Mouse (Mus musculus): ENCODE results near the gene Tmem190. TPM values are rescaled to one million over a fixed set of nuclear protein-coding genes. Genes with fewer than 3 reads are reported as not detected.

The Tmem190 gene
- polyA plus RNA-seq, 1 experiment, result not detected

DNA sequence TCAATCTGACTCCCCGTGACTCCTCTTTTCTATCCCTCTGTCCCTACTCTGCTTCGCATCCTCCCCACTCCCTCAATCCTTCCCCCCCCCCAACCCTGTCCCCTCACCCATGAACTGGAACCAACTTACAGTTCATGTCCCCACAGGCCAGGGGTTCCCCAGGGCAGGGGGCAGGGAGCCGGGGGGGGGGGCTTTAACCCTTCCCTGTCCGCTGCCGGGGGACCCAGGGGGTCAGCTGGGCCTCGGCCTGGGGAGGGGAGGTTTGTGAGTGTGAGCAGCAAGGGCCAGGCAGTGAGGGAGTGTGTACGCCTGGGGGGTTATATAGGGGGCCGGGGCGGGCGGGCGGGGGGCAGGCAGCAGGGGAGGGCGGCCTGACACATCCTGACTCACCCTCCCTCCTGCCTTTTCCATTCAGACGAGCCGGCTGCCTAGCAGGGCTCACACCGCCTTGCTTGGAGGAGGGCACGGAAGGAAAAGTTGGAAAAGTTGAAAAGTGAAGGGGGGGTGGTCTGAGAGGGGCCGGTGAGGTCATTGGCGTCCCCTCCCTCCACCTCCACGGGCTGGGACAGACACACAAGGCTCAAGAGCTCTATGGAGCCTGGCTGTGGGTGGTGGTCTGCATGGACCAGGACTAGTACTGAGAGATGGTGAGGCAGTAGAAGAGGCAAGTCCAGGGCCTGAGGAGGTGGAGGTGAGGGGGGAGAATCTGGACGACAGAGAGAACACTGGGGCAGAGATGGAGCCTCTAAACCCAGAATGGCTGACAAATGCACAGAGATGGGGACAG, 4.7 kb upstream of the Tmem190 start:
- H3K4me2 ChIP-seq (ENCODE audit: low read depth), result peak overlapping the region; percentile 73
- H3K79me2 ChIP-seq (ENCODE audit: control insufficient read depth, insufficient read depth), result no peaks in the 10 kb centered on the region
- H3K4me3 ChIP-seq, result peak overlapping the region; percentile 19
- no peak overlapping the region for H3ac ChIP-seq (ENCODE audit: control insufficient read depth, insufficient read length)
- no peak for TF ChIP-seq POLR2A (IDR thresholded peaks at IDR 0.05; ENCODE audit: insufficient read length, low read depth)
- no peak for TF ChIP-seq REST (IDR thresholded peaks at IDR 0.05; ENCODE audit: insufficient read depth, insufficient read length)
- no peak for TF ChIP-seq MYOD1 (IDR thresholded peaks at IDR 0.05; ENCODE audit: control insufficient read depth in 1 of 3, insufficient read length in 2 of 3, low read depth in 2 of 3)
- TF ChIP-seq SRF (IDR thresholded peaks at IDR 0.05; ENCODE audit: control insufficient read depth, insufficient read length, low read depth), result no peak
- TF ChIP-seq TCF3 (IDR thresholded peaks at IDR 0.05; ENCODE audit: insufficient read length, low read depth), result no peak
- no peak for TF ChIP-seq E2F4 (IDR thresholded peaks at IDR 0.05; ENCODE audit: insufficient read depth)
- no peak for TF ChIP-seq TCF12 (IDR thresholded peaks at IDR 0.05; ENCODE audit: insufficient read depth, poor library complexity, severe bottlenecking)
- no peak for TF ChIP-seq POLR2AphosphoS2 (IDR thresholded peaks at IDR 0.05; ENCODE audit: insufficient read length, low read depth)
- TF ChIP-seq MAX (IDR thresholded peaks at IDR 0.05; ENCODE audit: low read depth), result no peak
- no peak for TF ChIP-seq USF1 (IDR thresholded peaks at IDR 0.05; ENCODE audit: low read depth)
- no peak for TF ChIP-seq CEBPB (IDR thresholded peaks at IDR 0.05; ENCODE audit: insufficient read depth, poor library complexity, severe bottlenecking)
- no peak for TF ChIP-seq MYOG (IDR thresholded peaks at IDR 0.05; ENCODE audit: control insufficient read depth in 1 of 3, insufficient read depth in 1 of 3, insufficient read length in 2 of 3, low read depth in 2 of 3)
- H3K36me3 ChIP-seq (ENCODE audit: control insufficient read depth, insufficient read depth), result no peaks in the 10 kb centered on the region
- H3K27me3 ChIP-seq (ENCODE audit: control insufficient read depth, insufficient read depth, insufficient read length), result no peaks in the 10 kb centered on the region

DNA sequence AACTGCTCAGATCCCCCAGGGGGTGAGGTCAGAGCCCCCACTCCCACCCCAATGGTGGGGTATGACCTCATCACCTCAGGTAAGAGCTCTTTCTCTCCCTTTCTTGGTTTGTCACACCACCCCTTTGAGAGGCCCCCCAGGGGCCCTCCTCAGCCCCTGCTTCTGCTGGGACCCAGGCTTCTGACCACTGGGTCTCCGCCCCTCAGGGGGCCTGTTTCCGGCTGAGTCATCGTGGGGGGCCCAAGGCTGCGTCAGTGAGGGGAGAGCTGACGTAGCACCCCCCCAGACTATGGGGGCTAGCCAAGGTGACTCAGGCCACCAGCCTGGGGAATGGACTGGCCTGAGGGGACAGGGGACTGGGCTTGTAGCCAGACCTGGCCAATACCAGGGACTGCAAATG, 2.8 kb upstream of the Tmem190 start:
- no peaks in the 10 kb centered on the region for H3K79me2 ChIP-seq (ENCODE audit: control insufficient read depth, insufficient read depth)
- H3K27me3 ChIP-seq (ENCODE audit: control insufficient read depth, insufficient read depth, insufficient read length), result no peaks in the 10 kb centered on the region
- H3K36me3 ChIP-seq (ENCODE audit: control insufficient read depth, insufficient read depth), result no peaks in the 10 kb centered on the region
- TF ChIP-seq USF1 (IDR thresholded peaks at IDR 0.05; ENCODE audit: low read depth) (no peak), REST (IDR thresholded peaks at IDR 0.05; ENCODE audit: insufficient read depth, insufficient read length) (no peak), TCF12 (IDR thresholded peaks at IDR 0.05; ENCODE audit: insufficient read depth, poor library complexity, severe bottlenecking) (no peak), MYOD1 (IDR thresholded peaks at IDR 0.05; ENCODE audit: control insufficient read depth in 1 of 3, insufficient read length in 2 of 3, low read depth in 2 of 3) (no peak), MYOG (IDR thresholded peaks at IDR 0.05; ENCODE audit: control insufficient read depth in 1 of 3, insufficient read depth in 1 of 3, insufficient read length in 2 of 3, low read depth in 2 of 3) (no peak), MAX (IDR thresholded peaks at IDR 0.05; ENCODE audit: low read depth) (no peak), TCF3 (IDR thresholded peaks at IDR 0.05; ENCODE audit: insufficient read length, low read depth) (no peak), SRF (IDR thresholded peaks at IDR 0.05; ENCODE audit: control insufficient read depth, insufficient read length, low read depth) (no peak), POLR2AphosphoS2 (IDR thresholded peaks at IDR 0.05; ENCODE audit: insufficient read length, low read depth) (no peak), POLR2A (IDR thresholded peaks at IDR 0.05; ENCODE audit: insufficient read length, low read depth) (no peak), CEBPB (IDR thresholded peaks at IDR 0.05; ENCODE audit: insufficient read depth, poor library complexity, severe bottlenecking) (no peak), E2F4 (IDR thresholded peaks at IDR 0.05; ENCODE audit: insufficient read depth) (no peak)
- H3K4me3 ChIP-seq, result no peak overlapping the region
- H3ac ChIP-seq (ENCODE audit: control insufficient read depth, insufficient read length), result no peak overlapping the region
- H3K4me2 ChIP-seq (ENCODE audit: low read depth), result no peak overlapping the region

DNA sequence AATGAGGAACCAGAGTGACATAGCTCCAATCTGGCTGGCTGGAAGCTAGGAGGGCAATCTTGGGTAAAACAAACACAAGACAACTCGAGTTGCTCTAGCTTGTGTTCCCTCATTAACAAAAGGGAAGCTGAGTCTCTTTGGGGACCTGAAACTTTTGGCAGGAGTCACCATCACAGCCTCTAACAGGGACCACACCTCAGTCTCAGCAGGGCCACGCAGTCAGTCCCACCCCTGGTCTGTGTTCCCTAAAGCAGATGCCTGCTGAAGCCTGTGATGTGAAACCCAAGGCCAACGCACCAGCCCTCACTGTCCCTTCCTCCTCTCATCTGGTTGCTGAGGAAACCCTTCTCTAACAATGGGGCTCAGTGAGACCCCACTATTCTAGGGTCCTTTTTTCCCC, 607 bp upstream of the Tmem190 start:
- TF ChIP-seq SRF (IDR thresholded peaks at IDR 0.05; ENCODE audit: control insufficient read depth, insufficient read length, low read depth) (no peak), TCF12 (IDR thresholded peaks at IDR 0.05; ENCODE audit: insufficient read depth, poor library complexity, severe bottlenecking) (no peak), REST (IDR thresholded peaks at IDR 0.05; ENCODE audit: insufficient read depth, insufficient read length) (no peak), CEBPB (IDR thresholded peaks at IDR 0.05; ENCODE audit: insufficient read depth, poor library complexity, severe bottlenecking) (no peak), MYOD1 (IDR thresholded peaks at IDR 0.05; ENCODE audit: control insufficient read depth in 1 of 3, insufficient read length in 2 of 3, low read depth in 2 of 3) (no peak), E2F4 (IDR thresholded peaks at IDR 0.05; ENCODE audit: insufficient read depth) (no peak), POLR2A (IDR thresholded peaks at IDR 0.05; ENCODE audit: insufficient read length, low read depth) (no peak), USF1 (IDR thresholded peaks at IDR 0.05; ENCODE audit: low read depth) (no peak), POLR2AphosphoS2 (IDR thresholded peaks at IDR 0.05; ENCODE audit: insufficient read length, low read depth) (no peak), MAX (IDR thresholded peaks at IDR 0.05; ENCODE audit: low read depth) (no peak), MYOG (IDR thresholded peaks at IDR 0.05; ENCODE audit: control insufficient read depth in 1 of 3, insufficient read depth in 1 of 3, insufficient read length in 2 of 3, low read depth in 2 of 3) (no peak), TCF3 (IDR thresholded peaks at IDR 0.05; ENCODE audit: insufficient read length, low read depth) (no peak)
- Histone ChIP-seq H3K27me3 (ENCODE audit: control insufficient read depth, insufficient read depth, insufficient read length) (no peaks in the 10 kb centered on the region), H3K4me3 (no peak overlapping the region), H3K36me3 (ENCODE audit: control insufficient read depth, insufficient read depth) (no peaks in the 10 kb centered on the region), H3K4me2 (ENCODE audit: low read depth) (no peak overlapping the region), H3ac (ENCODE audit: control insufficient read depth, insufficient read length) (no peak overlapping the region), H3K79me2 (ENCODE audit: control insufficient read depth, insufficient read depth) (no peaks in the 10 kb centered on the region)

DNA sequence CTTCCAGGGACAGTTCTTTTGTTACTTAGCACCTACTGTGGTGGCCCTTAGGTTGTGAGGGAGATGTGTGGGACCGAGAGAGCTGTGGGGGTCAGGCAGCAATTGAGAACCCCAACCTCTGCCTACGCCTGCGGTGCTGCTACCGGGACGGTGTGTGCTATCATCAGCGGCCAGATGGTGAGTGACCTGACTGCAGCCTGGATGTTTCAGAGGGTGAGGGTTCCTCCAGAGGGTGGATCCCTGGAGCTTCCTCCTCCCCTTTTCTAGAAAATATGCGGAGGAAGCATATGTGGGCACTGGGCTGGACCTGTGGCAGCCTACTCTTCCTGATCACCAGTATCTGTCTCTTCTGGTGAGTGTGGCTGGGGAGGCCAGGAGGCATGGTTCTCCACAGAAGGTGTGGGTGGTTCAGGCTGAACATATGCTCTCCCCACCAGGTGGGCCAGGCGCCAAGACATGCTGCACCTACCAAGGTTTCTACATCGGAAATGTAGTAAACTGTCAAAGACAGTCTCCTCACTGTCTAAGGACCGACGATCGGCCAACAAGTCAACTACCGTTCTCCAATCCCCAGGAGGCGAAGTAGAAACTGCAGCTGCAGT, 1.0 kb downstream of the Tmem190 start:
- no peak overlapping the region for H3ac ChIP-seq (ENCODE audit: control insufficient read depth, insufficient read length)
- no peak overlapping the region for H3K4me2 ChIP-seq (ENCODE audit: low read depth)
- no peaks in the 10 kb centered on the region for H3K79me2 ChIP-seq (ENCODE audit: control insufficient read depth, insufficient read depth)
- no peak overlapping the region for H3K4me3 ChIP-seq
- no peak for TF ChIP-seq POLR2A (IDR thresholded peaks at IDR 0.05; ENCODE audit: insufficient read length, low read depth)
- no peaks in the 10 kb centered on the region for H3K36me3 ChIP-seq (ENCODE audit: control insufficient read depth, insufficient read depth)
- H3K27me3 ChIP-seq (ENCODE audit: control insufficient read depth, insufficient read depth, insufficient read length), result no peaks in the 10 kb centered on the region
